Mouse (Mus musculus): ENCODE results near the gene Gm28374.

Gene Gm28374

DNA sequence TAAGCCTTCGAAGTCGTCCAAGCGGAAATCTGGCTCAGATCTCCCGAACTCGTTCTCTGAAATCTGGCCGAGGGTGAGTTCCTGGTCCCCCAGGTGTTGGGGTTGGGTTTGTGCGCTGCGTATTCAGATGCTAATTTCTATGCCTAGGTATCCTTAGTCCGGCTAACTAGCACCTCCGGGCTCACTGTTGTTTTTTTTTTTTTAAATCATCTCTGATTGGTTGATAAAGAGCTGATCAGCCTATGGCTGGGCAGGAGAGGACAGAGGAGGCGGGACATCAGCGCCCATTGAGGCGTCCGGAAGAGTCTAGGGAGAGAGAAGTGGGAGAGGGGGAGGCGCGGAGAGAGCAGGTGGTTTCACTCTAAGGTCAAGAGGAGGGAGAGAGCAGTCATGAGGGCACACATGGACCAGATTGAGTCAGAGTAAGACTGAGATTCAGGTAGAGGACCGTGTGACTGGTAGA is 3.4 kb upstream of the Gm28374 start:
- DNase-seq (ENCODE audit: low read depth, low spot score): peak; percentile 21

DNA sequence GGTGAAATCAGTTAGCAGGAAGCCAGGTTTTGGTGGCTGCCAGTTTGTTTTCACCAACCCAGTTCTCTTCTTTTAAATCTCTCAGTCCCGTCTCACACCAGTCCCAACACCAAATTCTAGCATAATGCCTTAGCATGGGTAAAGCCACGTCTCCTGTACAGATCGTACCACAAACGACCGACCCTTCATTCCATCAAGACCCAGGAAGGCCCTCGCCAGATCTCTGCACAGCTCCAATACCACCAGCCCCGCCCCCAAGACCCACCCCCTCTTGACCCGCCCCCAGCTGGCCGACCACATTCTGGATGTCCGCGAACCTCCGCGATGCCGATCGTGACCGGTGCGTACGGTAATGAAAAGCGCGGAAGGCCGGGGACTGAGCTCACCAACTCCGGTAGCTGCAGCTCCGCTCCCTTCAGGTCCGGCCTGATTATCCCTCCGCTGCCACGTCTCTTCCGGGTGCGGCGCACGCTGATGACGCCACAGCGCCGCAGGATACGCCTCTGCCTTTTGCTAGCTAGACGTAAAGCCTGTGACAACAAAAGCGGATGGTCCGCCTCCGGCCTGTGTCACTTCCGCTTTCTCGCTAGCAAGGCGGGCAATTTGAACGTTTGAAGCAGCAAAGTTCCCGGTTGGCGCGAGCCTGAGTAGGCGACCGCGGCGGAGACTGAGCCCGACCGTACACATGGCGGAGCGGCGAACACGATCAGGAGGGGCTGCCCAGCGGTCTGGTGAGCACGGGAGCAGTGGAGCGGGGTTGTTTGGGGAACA is 2.6 kb upstream of the Gm28374 start, which contains the start of the genes Zfpl1 and Cdca5:
Gene Zfpl1, minus strand, starts transcription at position 479 of the 771 bp plus-strand sequence.
Gene Cdca5, plus strand, starts transcription at position 506 of the 771 bp plus-strand sequence.
- DNase-seq (ENCODE audit: low read depth, low spot score): peak; percentile 100

DNA sequence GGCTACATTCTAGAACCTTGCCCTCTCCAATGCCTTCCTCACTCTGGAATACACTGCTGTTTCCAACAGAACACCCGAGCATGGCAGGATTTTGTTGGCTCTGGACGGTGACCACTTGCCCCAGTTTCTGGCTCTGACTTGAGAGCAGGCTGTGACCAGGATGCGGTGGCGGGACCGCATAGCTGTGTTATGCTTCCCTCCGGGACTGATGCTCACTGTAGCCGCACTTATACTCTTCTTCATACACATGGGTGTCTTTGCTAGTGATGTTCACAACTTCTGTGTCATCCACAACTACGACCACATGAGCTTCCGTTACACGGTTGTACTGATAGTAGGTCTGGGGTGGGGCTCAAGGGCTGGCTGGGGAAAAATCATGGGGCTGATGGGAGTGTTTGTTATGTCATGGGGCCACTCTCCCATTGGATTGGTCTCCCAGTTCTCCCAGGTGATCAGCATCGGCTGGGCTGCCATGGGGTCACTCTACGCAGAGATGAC is 2.0 kb downstream of the Gm28374 start, which contains the start of gene Tmem262:
Gene Tmem262, plus strand, starts transcription at position 51 of the 498 bp plus-strand sequence.
- no peak for DNase-seq (ENCODE audit: low read depth, low spot score)

DNA sequence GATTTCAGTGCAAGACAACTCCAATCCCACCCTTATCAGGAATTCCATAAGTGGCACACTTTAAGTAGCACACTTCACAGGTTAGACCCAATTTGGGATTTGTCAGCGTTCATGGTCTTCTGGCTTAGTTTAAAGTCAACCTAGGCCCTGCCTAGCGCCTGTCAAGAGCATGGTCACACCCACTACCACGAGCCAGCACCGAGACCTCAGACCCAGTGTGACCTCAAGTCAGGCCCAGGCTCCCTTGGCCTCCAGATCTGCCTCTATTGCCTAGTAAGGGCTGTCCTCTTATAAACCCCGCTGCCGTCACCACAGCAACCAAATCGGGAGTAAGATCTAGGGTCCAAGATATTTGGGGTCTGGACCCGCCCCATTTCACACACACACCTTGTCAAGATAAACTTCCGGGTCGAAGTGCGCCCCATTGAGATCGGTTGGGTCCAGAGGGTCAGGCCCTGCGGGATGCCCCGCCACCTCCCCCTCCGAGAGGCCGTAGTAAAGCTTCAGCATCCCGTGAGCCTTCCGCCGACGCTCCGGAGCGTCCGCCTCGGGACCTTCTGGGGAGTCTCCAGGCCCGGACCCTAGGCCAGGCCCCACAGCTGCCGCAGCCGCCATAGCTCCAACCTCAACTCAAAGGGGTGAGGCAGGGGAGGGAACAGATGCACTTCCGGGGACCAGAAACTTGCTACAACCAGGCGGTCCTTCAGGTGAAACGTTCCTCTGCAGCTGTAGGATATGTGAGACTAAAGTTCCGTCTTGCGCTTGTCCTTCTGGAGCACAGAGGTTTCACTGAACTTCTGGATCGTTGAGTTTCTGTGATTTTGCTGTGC is 5.3 kb downstream of the Gm28374 start, which contains the start of gene Vps51:
Gene Vps51, minus strand, starts transcription at position 668 of the 830 bp plus-strand sequence.
- DNase-seq (ENCODE audit: low read depth, low spot score): peak; percentile 98

DNA sequence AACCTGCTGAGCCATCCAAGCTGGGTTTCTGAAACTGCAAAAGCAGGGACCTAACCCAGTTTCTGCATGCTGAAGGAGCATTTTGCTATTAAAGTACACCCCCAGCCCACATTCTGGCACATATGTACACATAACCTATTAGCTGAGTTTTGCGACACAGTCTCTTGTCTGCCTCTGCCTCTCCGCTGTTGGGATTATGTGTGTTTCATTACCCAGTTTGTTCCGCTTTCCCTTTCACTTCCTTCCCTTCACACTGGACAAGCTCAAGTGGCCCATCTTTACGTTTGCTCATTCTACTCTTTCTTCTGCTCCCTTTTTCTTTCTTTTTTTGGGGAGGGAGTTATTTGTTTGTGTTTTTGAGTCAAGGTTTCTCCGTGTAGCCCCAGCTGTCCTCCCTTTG is 8.2 kb downstream of the Gm28374 start:
- no peak for DNase-seq (ENCODE audit: low read depth, low spot score)

DNA sequence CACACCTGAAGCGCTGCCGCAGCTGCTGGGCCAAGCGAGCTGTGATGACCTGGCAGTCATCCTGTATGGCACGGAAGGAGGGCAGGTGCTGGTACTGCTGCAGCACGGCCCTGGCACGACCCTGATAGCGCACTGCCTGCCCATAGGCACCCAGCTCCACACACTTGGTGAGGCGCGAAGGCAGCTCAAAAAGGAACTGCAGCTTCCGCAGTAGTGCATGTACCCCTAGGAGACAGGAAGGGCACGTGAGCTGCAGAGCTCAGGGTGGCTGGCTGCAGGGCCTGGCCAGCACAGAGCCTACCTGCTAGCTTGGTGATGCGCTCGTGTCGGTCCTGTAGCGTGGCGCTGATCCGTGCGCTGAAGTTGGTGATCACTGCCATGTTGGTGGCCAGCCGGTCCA is 10.8 kb downstream of the Gm28374 start:
- no peak for DNase-seq (ENCODE audit: low read depth, low spot score)

DNA sequence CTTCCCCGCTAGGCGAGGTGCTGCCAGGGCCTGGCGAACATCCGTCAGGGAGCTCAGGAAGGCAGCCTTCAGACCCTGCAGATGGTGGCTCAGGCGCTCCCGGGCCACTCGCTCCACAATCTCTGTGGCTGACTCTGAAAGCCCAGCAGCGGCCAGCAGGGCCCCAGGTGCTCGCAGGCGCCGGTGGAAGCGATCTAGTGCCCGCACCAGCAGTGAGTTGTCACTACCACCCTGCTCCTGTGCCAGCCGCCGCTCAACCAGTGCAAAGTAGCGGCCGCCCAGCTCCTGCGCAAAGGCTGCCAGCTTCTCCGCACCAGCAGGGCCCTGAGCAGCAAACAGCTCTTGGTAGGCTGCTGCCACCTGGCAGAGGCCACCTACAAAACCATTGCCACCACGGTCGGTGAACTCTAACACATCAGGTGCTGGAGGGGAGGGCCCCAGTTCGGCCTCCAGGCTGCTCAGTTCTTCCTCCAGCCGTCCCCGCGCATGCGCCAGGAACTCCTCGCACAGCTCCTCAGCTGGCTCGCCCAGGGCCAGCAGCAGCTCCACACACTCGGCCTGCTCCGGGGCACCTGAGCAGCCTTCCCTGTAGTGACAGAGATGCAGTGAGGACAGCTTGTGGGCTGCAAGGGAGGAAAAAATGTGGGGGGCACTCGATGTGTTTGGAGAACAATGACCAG is 11.3 kb downstream of the Gm28374 start:
- no peak for DNase-seq (ENCODE audit: low read depth, low spot score)

DNA sequence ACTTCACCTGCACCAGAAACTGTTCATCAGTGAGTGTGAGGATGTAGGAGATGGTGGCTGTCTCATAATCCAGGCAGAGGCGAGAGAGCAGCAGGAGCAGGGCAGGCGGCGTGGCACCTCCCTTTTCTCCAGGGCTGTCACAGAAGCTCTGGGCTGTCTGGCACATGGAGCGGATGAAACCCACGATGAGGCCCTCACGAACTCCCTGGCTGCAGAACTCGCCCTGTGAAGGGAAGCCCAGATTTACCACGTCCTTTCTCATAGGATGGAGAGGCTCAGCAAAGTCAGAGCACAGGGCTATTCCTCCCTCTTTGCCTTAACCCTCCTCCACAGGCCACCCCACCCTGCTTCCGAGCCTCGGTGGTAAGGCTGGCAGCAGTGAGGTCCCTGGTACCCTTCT is 12.2 kb downstream of the Gm28374 start:
- DNase-seq (ENCODE audit: low read depth, low spot score): no peak

DNA sequence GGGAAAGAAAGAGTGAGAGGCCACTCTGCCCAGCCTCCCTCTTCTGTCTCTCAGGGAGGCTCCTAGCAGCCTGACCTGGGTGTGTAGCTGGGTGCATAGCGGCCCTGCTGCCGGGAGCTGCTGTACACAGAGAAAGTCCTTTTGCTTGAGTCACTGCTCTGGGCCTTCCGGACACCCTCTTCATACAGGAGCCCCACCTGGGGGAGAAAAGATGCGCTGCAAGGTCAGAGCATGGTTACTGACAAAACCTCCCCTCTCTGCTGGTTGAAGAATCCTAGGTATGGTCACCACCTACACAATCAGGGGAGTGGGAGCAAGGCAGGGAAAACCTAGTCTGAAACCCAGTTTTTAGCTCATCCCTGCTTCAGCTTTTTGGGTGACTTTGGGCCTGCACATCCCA is 13.1 kb downstream of the Gm28374 start:
- no peak for DNase-seq (ENCODE audit: low read depth, low spot score)

DNA sequence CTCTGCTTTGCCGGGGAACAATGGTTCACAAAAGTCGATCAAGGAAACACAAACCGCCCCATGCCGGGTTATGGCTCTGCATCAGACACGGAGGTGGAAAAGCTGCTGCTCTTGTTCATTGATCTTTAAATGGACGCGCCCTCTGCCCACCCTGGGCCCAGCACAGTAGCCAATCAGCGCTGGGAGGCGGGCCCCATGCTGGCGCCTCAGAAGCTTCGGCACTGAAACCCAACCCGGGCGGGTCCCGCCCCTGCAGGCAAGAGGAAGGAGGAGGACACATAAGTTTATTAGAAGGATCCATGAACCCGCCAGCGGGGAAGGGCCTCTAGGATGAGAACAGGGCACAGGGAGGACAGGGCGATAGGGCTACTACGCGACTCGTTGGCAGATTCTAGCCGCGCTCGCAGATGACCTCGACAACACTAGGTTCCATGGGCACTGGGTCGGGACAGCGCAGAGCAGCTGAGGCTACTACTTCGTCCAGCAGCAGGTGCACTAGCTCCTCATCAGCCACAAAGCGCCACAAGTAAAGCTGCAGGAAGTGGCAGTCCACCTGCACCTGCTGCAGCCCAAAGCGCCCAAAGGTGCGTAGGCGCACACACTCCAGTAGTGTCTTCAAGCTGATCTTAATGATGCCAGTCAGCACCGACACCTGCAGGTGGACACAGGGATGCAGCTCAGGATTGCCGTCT is 14.2 kb downstream of the Gm28374 start, which contains the start of gene Tm7sf2:
Gene Tm7sf2, minus strand, starts transcription at position 650 of the 692 bp plus-strand sequence.
- DNase-seq (ENCODE audit: low read depth, low spot score): peak; percentile 92

DNA sequence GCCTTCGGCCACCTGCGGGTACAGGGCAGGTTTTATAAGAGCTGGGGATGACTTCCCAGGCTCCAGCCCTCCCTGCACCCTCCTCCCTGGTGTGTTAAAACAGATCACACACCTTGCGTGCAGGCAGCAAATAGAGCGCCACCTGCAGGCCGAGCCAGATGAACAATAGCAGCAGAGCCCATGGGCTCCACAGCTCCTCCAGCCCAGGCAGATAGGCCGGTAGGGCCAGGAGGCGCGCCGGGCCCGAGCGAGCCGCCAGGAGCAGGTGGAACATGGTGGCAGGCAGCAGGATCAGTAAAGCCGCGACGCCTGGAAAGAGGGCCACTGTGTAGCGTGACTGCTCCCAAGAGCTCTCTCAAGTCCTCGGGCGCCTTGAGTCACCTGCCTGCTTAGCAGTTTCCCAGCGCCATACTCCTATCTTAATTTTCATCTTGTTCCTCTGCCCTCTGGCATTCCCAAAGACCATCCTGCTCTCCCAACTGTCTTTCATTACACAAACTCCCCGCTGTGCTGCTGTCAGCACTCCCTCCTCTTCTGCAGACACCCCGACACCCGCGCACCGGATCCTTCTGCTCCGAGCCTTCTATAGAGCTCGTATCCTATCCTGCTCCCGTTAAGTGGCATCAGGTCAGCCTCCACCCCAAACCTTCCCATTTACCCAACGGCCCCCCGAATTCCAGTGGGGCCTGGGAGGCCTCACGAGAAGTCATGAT is 14.9 kb downstream of the Gm28374 start:
- DNase-seq (ENCODE audit: low read depth, low spot score): peak; percentile 95

DNA sequence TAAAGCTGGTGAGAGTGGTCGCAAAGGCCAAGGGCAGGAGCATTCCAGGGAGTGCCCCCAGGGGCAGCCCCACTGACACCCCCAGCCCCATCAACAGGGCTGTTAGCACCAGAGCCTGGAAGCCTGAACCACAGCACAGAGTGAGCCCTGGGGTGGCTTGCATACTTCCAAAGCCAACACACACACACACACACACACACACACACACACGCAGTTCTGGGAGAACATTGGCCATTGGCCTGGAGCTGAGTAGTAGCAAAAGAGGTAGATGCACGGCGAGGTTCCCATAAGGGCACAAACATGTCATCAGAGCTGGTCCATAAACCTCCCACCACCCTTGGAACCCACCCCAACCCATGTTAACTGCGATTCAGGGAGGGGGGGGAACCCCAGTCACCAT is 15.5 kb downstream of the Gm28374 start:
- no peak for DNase-seq (ENCODE audit: low read depth, low spot score)

DNA sequence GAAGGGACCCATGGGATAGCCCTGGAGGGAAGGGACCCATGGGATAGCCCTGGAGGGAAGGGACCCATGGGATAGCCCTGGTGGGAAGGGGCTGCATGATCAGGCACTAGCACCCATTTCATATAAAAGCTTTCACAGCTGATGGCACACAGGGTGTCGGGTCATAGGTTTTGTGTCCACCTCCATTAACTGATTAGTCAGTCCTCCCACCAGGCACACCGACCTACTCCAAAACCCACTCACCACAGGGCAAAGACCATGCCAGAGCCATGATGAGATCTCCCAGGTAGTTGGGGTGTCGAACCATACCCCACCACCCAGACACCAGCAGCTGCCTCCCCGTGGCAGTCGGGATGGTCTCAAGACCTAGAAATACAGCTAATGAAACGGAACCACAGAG is 19.0 kb downstream of the Gm28374 start:
- DNase-seq (ENCODE audit: low read depth, low spot score): no peak

DNA sequence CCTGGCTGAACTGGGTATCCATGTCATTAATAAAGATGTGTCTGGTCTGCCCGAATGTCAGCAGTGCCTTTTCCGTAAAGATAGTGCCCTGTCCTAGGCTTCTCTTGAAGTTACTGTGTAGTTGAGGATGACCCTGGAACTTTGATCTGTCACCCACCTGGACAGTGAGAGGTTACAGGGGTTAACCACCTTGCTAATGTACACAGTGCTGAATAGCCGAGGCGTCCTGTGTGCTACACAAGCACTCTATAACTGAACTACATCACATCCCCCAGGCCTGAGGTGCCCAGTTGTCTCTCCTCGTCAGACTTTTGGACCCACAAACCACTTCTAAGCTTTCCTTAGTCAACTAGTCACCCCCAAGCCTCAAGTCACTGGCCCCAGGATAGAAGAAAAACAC is 19.6 kb downstream of the Gm28374 start:
- DNase-seq (ENCODE audit: low read depth, low spot score): no peak

DNA sequence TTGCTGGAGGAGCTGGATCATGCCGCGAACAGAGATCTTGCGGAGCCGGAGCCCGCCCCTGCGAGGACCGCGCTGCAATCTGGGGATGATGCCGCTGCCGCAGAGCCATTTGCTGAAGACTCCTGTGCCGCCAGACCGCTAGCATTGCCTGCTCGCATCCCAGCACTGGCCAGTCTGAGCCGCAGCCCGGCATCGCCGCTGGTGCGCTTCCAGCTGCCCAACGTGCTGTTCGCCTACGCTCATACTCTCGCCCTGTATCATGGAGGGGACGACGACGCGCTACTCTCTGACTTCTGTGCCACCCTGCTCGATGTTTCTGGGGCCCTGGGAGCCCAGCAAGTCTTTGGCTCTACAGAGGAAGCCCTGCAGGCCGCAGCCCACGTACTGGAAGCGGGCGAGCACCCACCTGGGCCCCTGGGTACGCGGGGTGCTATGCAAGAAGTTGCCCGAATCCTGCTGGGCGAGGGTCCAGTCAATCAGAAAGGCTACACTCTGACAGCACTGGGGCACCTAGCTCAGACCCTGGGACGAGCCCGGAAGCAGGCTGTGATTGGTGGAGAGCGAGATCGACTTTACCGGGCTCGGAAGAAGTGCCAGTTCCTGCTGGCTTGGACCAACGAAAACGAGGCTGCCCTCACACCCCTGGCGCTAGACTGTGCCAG is 20.3 kb downstream of the Gm28374 start:
- DNase-seq (ENCODE audit: low read depth, low spot score): peak; percentile 55

DNA sequence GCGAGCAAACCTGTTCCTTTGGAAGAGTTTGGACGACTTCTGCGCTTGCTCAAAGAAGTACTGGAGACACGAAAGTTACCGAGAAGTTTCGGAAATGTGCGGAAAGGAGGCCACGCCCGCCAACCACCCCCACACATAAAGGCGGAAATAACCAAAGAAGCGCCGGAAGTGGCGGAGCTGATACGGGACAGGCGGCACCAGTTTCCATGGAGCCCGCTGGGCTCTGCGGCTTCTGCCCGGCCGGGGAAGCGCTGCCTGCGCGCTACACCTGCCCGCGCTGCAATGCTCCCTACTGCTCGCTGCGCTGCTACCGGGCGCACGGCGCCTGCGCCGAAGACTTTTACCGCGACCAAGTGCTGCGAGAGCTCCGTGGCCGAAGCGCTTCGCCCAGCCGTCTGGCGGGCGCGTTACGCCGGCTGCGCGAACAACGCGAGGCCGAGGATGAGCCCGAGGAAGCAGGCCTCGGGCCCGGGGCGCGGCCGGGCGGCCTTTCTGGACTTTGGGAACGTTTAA is 21.0 kb downstream of the Gm28374 start, which contains the start of gene Znhit2:
Gene Znhit2, plus strand, starts transcription at position 172 of the 513 bp plus-strand sequence.
- DNase-seq (ENCODE audit: low read depth, low spot score): peak; percentile 98

DNA sequence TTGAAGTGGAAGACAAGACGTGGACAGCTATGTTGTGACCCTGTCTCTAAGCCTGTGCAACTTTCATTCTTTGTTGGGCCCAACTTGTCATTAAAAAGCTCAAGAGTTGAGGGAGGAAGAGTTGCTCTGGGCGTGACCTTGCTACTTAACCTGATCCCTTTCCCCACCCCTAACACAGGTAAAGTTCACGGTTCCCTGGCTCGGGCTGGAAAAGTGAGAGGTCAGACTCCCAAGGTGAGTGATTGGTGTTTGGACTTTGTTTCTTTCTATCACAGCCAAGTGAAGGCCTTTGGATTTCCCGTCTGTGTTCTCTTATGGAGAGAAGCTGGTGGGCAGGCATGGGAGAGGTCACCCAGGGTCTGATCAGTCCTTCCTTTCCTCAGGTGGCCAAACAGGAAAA is 23.1 kb downstream of the Gm28374 start:
- DNase-seq (ENCODE audit: low read depth, low spot score): no peak

DNA sequence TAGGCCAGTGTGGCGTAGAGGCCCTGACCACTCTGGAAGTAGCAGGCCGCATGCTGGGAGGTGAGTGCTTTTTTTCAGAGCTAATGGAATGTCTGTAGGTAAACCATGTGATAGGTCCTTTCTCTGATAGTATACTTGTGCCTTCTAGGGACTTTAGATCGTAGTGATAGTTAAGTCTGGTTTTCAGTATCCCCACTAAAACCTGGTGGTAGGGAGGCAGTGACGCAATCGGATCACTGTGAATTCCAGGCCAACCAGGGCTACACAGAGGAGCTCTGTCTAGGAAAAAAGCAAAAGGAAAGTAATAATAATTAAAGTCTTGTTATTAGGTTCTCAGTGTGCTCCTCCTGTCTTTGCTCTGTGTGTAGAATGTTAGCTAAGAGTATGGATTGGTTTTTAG is 23.5 kb downstream of the Gm28374 start:
- no peak for DNase-seq (ENCODE audit: low read depth, low spot score)

DNA sequence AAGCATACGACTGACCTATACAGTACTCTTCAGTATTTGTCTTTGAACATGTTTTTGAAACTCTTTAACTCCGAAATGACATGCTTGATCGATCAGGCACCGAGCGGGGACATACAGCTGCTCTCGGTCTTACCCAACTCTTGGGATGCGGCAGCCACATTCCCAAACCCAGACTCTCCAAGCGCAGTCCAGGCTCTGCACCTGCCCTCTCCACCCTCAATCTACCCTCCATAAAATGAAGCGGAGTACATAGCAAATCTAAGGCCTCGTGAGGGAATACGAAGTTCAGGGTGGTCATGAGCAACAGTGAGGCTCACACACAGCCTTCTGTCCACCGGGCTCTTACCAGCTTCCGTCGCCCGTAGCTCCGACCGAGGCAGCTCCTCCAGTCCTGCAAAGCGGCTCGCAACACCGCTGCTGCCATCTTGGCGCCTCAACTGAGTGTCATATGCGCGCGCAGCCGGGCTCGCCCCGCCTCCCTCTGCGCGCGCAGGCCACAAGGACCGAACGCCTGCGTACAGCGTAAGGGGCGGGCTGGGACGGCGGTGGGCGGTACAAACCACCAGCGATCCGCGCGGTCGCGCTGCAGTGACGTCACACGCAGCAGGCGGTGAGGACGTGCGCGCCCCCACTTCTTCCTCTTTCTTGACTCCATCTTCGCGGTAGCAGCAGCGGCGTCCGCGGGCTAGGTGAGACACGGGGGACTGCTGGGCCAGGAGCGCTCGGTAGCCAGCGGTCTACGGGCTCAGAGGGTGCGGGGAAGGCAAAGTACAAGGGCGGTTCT is 24.6 kb downstream of the Gm28374 start, which contains the start of the genes Mrpl49 and Fau:
Gene Mrpl49, minus strand, starts transcription at position 473 of the 784 bp plus-strand sequence.
Gene Fau, plus strand, starts transcription at position 532 of the 784 bp plus-strand sequence.
- peak; percentile 99 for DNase-seq (ENCODE audit: low read depth, low spot score)
